Mouse (Mus musculus): ENCODE data around the gene Gm17651. TPM values are rescaled to one million over a fixed set of nuclear protein-coding genes. Genes with fewer than 3 reads are reported as not detected.

Gene Gm17651
- polyA plus RNA-seq, 1 experiment from 2014 or later, result not detected

DNA sequence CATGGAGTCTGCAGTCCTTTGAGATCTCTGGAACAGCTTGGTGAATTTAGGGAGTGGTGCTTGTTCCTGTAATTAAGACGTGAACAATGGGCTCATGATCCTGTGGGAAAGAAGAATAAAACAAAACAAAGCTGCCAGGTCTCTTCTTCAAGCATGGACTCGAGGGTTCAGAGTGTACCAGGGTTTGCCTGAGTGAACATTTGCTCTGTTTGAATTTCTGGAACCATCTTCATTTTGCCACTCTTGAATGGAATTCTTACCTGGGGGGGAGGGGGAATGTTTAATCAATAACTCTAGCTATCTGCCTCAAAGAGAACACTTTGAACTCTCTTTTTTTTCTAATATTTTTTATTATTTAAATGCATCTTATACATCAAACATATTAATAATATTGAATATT is 49.9 kb downstream of the Gm17651 start:
- Histone ChIP-seq H3K4me3 (ENCODE audit: low read length) (no peak overlapping the region), H3K9me3 (ENCODE audit: control insufficient read depth, low read length) (no peaks in the 10 kb centered on the region), H3K36me3 (ENCODE audit: control insufficient read depth, insufficient read depth, low read length) (no peaks in the 10 kb centered on the region), H3K4me1 (ENCODE audit: control insufficient read depth, insufficient read depth, low read length) (peaks cover 7% of the 10 kb centered on the region), H3K4me2 (ENCODE audit: low read depth, low read length) (no peak overlapping the region), H3K9ac (ENCODE audit: low read depth, low read length) (no peak overlapping the region), H3K27me3 (replicated peaks; ENCODE audit: control insufficient read depth, insufficient read depth, low read length) (no peaks in the 10 kb centered on the region), H3K27ac (ENCODE audit: low read length) (no peak overlapping the region)
- 31% methylated on average over 2 of the region's 2 CpGs for WGBS
- no peak for ATAC-seq

Small RNAs within 50 kb of the gene (microRNA-seq; reads per million reads assigned to microRNA genes)
- gene Mir7225, result not detected

Other genes with a start within 250 kb of the Gm17651 start
- 17.1 and 17.3 TPM in 2 replicates for gene Chd1l, start 64.5 kb downstream of the Gm17651 start, polyA plus RNA-seq (2015; fragmentation: Nextera tagmentation; extraction: Ambion mirVana)
- 50.4 and 57.8 TPM in 2 replicates for gene Fmo5, start 45.9 kb downstream of the Gm17651 start, polyA plus RNA-seq (2015; fragmentation: Nextera tagmentation; extraction: Ambion mirVana)
- gene Prkab2, start 16.5 kb downstream of the Gm17651 start, polyA plus RNA-seq (2015; fragmentation: Nextera tagmentation; extraction: Ambion mirVana), result 5.5 and 5.8 TPM in 2 replicates
- 20.2 and 21.2 TPM in 2 replicates for gene Pde4dip, start 214.0 kb upstream of the Gm17651 start, polyA plus RNA-seq (2015; fragmentation: Nextera tagmentation; extraction: Ambion mirVana)
- 152 and 157 TPM in 2 replicates for gene Sec22b, start 226.5 kb upstream of the Gm17651 start, polyA plus RNA-seq (2015; fragmentation: Nextera tagmentation; extraction: Ambion mirVana)

Measured in intestine, embryonic 16.5 days (tissue).